Mouse (Mus musculus): ENCODE results near the gene Hnrnpa1.
"Not testable (repeated sequence)": the region's sequence is repeated elsewhere in the genome, so short reads cannot be mapped to it uniquely, and the experiment has no call there.

Gene Hnrnpa1

GRCm38 (mm10) chr15:103241071-103242018, 1.1 kb downstream of the Hnrnpa1 start:
- DNase-seq (ENCODE audit: low spot score) = not testable (repeated sequence)

- DNase-seq (ENCODE audit: low spot score) = no peak
These were observed 2.7 kb downstream of the Hnrnpa1 start for GRCm38 (mm10) chr15:103242885-103243284.

GRCm38 (mm10) chr15:103245616-103246015, 5.4 kb downstream of the Hnrnpa1 start:
- DNase-seq (ENCODE audit: low spot score) = no peak

- DNase-seq (ENCODE audit: low spot score) = no peak
These were observed 7.0 kb downstream of the Hnrnpa1 start for GRCm38 (mm10) chr15:103247078-103247781.

GRCm38 (mm10) chr15:103247782-103248400, 7.7 kb downstream of the Hnrnpa1 start:
- DNase-seq (ENCODE audit: low spot score) = no peak

GRCm38 (mm10) chr15:103248401-103249313, 8.4 kb downstream of the Hnrnpa1 start:
- DNase-seq (ENCODE audit: low spot score) = peak; percentile 37

- not testable (repeated sequence) for DNase-seq (ENCODE audit: low spot score)
These were observed 9.3 kb downstream of the Hnrnpa1 start for GRCm38 (mm10) chr15:103249511-103249910.

- DNase-seq (ENCODE audit: low spot score) = peak; percentile 79
These were observed 10.0 kb downstream of the Hnrnpa1 start for GRCm38 (mm10) chr15:103250195-103250740.

- no peak for DNase-seq (ENCODE audit: low spot score)
These were observed 11.4 kb downstream of the Hnrnpa1 start for GRCm38 (mm10) chr15:103251595-103251994.

- no peak for DNase-seq (ENCODE audit: low spot score)
These were observed 12.4 kb downstream of the Hnrnpa1 start for GRCm38 (mm10) chr15:103252660-103253059.

GRCm38 (mm10) chr15:103253352-103253751, 13.1 kb downstream of the Hnrnpa1 start:
- no peak for DNase-seq (ENCODE audit: low spot score)

GRCm38 (mm10) chr15:103255169-103255568, 14.9 kb downstream of the Hnrnpa1 start:
- DNase-seq (ENCODE audit: low spot score) = peak; percentile 58

GRCm38 (mm10) chr15:103256210-103256986, 16.2 kb downstream of the Hnrnpa1 start:
- no peak for DNase-seq (ENCODE audit: low spot score)

- DNase-seq (ENCODE audit: low spot score) = peak; percentile 65
These were observed 17.8 kb downstream of the Hnrnpa1 start, which contains the start of gene Nfe2 for GRCm38 (mm10) chr15:103257790-103258728. Nfe2 (minus strand) TSS chr15:103258403.

GRCm38 (mm10) chr15:103259162-103259561, 18.9 kb downstream of the Hnrnpa1 start:
- DNase-seq (ENCODE audit: low spot score) = no peak

GRCm38 (mm10) chr15:103259989-103260388, 19.8 kb downstream of the Hnrnpa1 start:
- DNase-seq (ENCODE audit: low spot score) = no peak

GRCm38 (mm10) chr15:103264794-103265193, 24.6 kb downstream of the Hnrnpa1 start:
- no peak for DNase-seq (ENCODE audit: low spot score)

- no peak for DNase-seq (ENCODE audit: low spot score)
These were observed 28.7 kb downstream of the Hnrnpa1 start for GRCm38 (mm10) chr15:103268903-103269302.
